Mouse (Mus musculus) erythroid progenitor cell, adult 5-6 weeks (primary cell): ENCODE data around the gene Kndc1. TPM values are rescaled to one million over a fixed set of nuclear protein-coding genes. Genes with fewer than 3 reads are reported as not detected.

Experiments used
- ATAC-seq: replicated peaks from 2 replicates; pipeline ENCODE4 v1.8.0; 2016; ENCODE audit warnings: moderate number of reproducible peaks, mild to moderate bottlenecking, moderate TSS enrichment, inconsistent platforms; ENCODE audit not compliant: poor library complexity, low FRiP score, severe bottlenecking
- total RNA-seq, 2 experiments: library from RNA; stranded (forward) in 1 of 2; stranded (reverse) in 1 of 2; fragments of 150-400 nt in 1 of 2; fragments of 186-747, 209-891 nt in 1 of 2; gene quantifications; 2 replicates each; pipeline versions ENCODE4 v1.2.3 to v1.2.4; 2015 to 2017; ENCODE audit warnings: low replicate concordance in 2 of 2

Kndc1 gene
- total RNA-seq, 2 experiments from 2014 or later = not detected

DNA sequence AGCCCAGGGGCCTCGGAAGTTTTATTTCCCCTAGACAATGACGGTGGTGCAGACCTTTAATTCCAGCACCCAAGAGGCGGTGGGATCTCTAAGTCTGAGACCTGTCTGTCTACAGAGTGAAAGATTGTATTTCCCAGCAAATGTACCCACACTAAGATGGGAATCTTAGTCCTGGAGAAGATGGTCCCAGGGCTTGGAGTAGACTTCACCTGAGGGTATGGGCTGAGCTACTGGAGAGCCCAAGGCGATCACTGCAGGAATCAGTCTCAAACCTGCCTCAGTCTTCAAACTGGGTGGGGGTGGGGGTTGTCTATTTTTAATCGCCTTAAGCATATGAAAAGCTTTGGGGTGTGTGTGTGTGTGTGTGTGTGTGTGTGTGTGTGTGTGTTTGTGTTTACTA is 51.5 kb downstream of the Kndc1 start:
- ATAC-seq = no peak

DNA sequence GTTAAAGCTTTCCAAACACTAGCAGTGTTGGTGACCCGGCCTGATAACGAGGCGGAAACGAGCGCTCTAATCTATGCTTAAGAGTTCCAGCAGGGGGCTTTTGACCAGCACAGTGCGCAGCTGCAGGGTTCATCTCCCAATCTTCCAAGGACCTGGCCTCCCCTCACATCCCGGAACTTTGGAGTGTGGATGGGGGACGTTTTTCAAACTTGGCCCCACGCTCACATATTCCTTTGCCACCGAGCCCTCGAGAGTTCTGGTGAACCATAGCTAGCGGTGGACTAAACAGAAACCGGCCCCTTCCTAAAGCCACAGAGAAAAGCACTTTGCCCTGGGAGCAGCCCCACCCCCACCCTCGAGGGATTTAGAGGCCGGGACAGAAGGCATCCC is 55.4 kb downstream of the Kndc1 start:
- no peak for ATAC-seq

DNA sequence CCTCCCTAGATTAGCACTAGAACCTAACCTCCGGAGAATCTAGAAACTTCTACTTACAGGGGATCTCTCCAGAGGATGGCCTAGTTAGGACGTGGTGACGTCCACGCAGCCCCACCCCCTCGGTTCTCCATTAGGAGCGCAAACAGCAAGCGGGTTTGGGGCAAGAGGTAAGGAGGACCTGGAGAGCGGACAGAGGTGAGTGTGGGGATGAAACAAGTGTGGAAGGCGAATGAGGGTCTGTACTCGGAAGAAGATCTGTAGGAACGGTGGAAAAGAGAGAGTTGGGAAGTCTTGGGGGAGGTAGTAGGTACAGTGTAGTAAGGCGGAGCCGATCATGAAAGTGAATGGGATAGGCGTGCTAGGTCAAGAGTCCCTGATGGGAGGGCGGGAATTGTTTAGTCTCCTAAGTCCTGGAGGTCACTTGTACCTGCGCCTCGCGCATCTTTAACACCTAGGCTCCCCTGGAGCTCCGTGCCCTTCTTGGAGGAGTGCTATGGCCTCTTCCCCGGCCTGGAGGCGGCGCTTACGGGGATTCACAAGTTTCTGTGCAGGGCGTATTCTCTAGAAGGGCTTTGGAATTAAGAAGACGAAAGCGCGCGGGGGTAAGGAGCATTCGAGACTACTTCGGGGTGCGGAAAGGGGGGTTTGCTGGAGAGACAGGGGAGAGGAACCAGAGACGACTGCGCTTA is 55.9 kb downstream of the Kndc1 start:
- ATAC-seq = peak; percentile 63

DNA sequence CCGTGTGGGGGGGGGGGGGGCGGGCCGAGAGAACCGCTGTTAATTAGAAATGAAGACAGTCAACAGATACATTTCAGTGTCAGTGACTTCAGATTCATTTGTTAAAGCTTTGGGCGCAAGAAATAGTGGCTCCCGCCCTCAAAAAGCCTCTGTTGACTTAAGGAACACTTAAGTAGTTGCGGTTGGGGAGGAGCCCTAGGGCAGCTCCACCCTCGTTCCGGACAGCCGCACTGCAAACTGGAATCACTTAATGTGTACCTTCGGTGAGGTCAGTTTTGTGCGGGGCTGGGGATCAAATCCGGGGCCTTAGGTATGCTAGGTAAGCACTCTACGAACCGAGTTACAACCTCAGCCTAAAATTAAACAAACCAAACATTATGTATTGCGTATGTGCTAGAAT is 56.6 kb downstream of the Kndc1 start:
- peak; percentile 67; the same call in 1 of the 2 replicates for ATAC-seq

DNA sequence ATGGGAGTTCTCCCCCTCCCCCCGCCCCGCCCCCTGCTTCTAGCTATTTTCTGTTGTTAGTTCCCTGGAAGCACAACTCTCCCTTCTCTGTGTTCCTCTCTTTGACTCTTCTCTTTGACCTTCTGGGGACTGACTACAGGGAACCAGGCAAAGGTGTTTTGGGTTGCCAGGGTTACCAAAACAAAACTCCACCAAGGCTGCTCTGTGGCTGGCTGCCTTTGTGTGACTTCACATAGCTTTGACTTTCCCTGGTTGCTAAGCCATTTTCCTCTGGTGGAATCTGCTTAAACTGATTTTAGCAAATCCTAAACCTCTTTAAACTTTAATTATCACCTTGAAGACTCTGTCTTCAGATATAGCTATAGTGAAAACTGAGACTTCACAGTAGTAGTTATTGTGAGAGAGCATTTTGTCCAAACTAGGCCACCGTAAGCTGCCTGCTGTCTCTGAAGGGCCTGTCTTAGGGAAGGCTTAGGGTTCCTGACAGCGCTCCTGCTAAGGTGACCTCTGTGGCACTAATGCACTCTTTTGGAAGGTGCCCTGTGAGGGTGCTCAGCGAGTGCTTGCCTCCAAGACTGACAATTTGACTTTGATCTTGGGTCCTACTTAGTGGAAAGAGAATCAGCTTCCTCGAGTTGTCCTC is 57.6 kb downstream of the Kndc1 start:
- no peak for ATAC-seq

DNA sequence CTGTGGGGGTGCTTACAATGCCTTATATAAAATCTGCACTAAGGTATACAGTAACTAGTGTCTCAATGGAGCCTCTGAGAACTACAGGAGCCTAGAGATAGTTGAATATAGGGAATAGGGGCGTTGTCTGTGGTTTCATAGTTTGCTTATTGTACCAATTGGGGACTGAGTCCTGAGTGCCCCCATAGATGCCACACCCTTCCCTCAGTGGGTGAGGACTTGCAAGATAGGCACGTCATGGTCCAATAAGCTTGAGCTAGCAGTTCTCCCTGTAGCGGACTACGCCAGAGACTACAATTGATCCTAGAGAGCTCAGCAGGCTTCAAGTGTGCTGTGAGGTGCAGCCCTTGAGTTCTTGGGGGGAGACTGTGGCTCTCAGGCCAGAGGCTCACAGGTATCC is 61.0 kb downstream of the Kndc1 start:
- no peak for ATAC-seq

DNA sequence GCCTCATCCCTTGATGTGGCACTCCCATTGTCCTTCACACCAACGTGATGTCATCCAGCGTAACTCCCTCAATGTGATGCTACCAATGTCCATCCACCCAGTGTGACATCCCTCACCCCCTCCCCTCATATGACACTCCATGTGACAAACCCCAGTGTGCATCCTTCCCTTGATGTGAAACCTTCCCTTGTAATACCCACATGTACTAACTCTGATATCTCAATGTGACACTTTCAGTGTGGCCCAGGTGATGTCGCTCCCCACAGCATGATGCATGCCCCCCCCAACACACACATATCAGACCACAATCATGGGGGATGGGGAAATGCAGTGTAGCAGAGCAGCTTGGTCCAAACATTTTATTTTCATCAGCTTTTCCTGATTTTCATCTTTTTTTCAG is 62.2 kb downstream of the Kndc1 start:
- no peak for ATAC-seq

DNA sequence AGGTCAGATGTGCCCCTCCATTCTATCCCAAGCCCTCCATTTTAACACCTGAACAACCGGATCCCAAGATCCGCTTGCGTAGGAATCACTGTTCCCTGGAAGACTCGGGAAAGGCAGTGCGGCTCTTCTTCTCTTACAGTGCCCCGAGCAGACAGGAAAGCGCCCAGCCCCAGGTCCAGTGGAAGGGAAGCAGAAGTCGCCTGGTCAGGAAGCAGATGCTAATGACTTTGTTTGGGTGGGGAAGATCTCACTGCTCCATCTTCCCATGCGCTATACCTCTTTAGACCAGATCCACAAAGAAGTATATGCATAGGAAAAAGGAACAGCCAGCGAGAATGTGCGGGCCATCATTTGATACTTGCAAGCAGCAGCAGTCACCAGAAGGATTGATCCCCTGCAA is 62.9 kb downstream of the Kndc1 start:
- ATAC-seq = no peak

DNA sequence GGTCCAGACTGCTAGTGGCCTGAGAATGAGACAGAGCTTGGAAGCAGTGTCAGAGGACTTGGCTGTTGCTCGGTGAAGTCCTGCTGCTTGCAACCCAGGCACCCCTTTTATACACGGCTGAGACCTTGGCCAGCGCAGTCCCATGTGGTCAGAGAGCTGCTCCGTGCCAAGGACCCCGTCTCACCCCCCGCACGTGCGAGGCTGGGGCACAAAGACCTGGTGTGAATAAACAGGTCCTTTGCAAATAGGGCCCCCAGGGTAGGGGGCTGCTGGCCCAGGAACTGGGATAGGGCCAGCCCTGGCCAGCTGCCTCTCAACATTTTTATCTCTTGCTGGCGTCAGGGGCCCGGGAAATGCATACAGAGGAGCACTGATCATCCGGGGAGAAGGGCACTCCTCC is 63.5 kb downstream of the Kndc1 start:
- no peak for ATAC-seq

DNA sequence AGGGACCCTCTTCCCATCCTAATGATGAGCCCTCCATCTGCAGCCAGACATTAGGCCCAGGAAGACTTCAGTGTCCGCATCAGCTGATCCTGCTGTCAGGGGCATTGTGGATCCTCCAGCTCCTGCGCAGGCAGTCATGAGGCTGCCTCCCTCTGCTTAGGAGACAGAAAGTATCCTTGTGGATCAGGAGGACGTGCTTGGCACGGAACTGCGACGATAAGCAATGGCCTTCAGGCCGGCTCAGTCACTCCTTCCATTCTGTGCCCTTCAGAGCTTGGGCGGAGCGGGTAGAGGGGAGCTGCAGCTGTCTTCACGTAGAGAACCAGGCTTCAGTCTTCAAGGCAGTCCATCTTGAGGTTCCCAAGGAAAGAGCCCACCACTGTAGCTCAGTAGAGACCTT is 66.6 kb downstream of the Kndc1 start:
- no peak for ATAC-seq

DNA sequence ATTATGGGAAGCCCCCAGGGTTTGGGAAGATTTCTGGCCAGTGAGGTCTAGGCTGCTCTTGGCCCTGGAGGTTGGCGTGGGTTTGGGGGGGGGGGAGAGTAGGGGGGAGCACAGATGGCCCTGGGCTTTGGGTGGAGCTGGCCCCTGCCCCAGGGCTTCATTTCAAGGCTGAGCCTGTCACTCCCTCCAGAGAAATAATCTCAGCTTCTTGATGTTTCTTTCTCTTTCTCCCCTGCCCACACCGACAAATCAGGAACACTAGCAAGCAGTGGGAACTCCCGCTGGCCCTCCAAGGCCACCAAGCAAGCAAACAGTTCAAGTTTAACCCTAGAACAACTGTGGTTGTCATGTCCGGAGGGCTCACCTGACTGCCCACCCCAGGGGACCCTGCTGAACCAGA is 69.3 kb downstream of the Kndc1 start:
- ATAC-seq = no peak

DNA sequence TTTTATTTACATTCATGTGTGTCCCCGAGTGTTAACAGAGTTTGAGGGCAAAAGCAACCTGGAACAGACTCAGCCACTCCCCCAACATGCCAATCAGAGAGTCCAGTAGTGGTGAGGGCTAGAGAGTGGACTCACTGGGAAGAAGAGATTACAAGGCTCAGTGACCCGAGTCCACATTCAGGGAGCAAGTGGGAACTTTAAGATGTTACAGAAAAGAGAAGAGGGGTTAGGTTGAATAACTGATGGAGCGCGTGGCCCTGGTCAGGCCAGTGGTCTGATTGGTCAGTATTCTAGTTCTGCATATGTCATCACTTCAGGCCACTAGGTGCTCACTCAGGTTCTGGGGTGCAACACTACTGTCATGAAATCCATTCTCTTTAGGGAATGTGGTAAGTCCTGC is 72.7 kb downstream of the Kndc1 start:
- no peak for ATAC-seq

DNA sequence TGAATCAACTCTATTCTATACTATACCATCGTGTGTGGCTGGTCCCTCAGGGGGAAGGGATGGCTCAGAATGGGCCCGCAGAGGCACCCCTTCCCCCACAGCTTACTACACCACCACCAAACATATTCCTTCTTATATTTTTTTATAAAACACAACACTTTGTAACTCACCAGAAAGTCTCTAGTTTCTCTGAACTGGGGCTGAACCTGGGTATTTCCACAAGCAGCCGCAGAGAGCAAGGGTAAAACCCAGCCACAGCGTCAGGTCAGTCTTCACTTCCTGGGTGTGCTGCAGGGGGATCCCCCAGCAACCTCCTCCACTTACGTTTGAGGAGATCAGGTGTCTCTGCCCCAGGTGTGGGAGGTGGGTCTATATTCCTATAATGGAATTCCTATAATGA is 73.9 kb downstream of the Kndc1 start:
- ATAC-seq = no peak

DNA sequence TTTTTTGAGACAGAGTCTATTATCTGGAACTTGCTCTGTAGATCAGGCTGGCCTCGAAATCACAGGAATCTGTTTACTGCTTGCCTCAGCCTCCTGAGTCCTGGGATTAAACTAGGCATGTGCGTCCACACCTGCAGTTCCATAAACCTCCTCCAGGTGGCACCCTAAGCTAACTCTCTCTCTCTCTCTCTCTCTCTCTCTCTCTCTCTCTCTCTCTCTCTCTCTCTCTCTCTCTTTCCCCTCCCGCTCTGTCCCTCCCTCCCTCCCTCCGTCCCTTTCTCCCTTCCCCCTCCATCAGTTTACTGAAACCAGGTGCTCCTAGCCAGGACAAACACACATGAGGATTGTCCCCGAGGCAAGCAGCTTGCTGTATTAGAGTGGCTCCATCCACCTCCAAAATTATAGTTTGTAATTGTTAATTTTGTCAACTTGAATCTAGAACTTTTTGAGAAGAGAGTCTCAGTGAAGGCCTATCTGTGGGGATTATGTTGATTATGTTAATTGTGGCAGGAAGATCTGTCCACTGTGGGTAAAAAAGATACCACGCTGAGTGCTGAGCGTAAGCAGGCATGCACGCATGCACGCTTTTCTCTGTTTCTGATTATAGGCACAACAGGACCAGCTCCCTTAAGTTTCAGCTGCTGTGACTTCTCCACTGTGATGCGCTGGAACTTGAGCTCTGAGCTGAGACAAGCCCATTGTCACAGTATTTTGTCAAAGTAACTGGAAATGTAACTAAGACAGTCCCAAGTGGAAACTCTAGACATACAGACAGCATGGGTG is 75.0 kb downstream of the Kndc1 start:
- no peak for ATAC-seq

DNA sequence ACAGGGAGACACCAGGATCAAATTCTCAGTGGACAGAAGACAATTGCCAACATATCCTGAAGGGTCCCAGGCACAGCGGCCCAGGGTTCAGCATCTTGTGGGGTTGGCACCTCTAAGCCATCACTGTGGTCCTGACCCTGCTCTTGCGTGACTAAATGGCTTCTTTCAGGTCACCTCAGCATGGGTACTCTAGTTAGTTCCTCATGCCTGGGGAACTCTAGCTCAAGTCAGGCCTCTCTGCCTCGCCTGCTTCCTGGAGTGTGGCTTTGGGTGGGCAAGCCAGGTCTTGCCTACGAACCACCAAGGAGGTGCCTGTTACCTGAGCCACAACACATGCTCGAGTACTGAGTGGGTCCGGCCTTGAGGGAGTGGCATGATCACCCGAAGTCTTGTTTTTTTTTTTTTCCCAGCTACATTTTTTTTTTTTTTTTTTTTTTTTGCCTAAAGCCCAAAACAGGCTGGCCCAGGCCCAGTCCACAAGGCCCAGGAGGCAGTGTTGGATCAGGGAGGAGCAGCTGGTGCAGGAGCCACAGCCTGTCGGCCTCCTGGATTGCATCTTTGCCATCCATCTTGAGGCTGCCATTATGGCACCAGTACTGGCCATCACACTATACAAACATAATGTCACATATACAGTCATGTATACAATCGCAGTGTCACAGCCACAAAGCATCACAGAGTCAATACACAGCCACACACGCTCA is 75.9 kb downstream of the Kndc1 start:
- ATAC-seq = no peak

DNA sequence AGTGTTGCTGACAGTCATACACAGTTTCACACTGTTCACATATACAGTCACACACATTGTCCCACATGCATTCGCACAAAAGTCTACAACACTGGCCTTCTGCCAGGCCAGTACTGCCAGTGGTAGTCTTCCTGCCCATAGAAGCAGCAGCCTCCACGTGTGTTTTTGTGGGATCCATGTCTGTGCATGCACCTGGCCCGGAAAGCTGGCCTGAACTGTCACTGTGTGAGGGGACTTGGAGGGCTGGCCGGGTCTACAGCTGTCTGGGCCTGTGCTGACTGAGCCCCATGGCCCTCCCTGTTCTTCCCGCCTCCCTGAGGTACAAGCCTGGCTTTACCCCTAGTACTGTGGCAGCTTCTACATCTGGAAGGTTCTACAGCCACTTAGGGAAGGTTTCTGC is 76.5 kb downstream of the Kndc1 start:
- no peak for ATAC-seq

DNA sequence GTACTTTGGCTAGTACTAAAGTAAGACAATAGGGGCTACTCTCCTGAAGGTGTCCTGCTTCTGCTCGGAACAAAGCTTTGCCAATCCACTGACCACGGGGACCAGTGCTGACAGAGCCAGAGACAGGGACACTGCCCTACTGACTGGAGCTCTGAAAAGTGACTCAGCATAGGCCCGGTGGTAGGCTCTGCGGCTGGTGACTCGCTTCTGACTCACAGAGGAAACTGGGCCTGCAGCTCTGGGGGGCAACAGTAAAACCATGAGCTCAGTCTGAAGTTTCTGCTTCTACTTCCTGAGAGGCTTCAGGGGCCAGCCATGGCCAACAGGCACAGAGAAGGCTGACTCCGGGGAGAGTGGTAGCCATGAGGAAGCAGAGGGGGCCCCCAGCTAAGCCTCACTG is 76.9 kb downstream of the Kndc1 start:
- ATAC-seq = no peak

DNA sequence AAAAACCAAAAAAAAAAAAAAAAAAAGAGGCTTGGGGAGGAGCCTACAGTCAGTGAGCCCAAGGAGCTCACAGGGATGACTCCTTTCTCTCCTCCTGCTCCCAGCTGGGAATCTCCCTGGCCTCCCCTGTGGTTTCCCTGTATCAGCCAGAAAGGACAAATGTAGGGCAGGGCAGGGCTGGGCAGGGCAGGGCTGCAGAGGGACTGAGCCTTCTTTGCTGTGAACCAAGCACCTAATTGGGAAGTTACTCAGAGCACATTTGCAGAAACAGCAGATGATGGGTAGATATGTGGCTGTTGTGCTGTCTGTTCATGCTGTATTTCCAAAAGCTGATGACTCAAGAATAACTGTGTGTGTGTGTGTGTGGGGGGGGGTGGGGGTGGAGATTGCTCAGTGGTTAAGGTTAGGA is 78.4 kb downstream of the Kndc1 start:
- no peak for ATAC-seq

DNA sequence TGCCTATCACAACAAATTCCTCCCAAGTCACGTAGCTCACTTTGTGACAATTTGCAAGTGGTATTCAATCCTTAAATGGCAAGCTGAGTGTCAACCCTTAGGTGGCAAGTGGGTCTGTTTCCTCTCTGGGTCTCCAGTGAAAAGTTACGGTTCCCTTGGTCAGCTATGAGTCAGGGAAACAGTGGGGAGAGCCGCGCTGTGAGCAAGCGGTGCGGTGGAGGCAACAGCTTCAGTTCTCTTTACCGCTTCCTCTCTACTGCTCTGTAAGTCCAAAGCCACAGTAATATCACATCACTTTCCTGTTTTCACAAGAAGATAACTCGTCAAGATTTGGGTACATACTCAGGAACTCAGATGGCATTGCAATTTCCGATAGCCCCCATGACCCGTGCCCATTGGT is 79.8 kb downstream of the Kndc1 start:
- ATAC-seq = no peak

DNA sequence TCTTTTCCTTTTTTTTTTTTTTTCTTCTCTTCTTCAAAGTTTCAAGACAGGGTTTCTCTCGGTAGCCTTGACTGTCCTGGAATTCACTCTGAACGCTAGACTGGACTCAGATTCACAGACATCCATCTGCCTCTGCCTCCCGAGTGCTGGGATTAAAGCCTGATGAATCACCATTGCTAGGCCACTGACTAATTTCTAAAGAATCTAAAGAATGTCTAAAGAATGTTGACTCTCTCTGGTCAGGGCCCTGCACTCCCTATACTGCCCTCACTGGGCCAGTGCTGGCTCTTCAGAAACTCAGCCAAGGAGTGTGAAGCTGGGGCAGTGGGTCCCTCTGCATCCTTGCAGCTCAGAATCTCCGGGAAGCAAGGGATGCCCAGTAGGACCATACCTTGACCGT is 81.0 kb downstream of the Kndc1 start:
- ATAC-seq = no peak
